Mouse (Mus musculus) kidney, adult 9 months (tissue): Measurements from ENCODE around the gene Ube2u.
A peak's percentile ranks its signal among the peaks of the same experiment; 100 is the strongest.
"Not testable (repeated sequence)": the region's sequence is repeated elsewhere in the genome, so short reads cannot be mapped to it uniquely, and the experiment has no call there.

Source experiments
- DNase-seq: peaks from one replicate; pipeline ENCODE4 v3.0.0; 2022

Gene Ube2u

DNA sequence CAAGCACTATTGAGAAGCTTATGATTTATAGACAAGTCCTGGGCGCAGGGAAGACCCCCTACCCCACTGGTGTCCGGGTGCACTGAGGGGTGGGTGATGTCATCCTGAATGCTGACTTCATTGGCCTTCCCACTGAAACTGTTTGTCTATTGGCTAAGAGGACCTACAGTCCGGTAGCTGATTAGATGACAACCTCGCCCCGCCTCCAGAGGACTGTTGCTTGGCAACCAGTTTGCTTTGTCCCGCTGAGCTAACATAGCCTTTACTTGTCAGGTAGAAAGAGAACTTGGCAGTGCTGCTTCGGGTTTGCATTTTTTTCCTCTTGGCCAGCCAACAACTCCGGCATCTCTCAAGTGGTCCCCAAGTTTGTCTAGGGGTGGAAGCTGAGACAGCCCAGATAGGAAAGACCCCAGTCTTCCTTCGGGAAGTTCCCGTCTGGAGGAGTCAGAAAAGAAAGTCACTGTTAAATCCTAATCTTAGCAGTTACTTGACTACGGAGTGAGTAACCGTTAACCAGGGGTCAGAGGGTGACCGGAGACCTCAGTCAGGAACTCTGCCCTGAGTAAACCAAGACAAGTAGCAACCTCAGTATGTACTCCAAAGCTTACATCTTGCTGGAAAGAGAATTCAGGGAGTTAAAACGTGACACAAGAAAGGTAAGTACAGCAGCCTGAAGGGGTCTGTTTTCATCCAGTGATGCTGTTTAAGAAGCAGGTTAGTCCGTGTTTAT lies at the start of gene Ube2u:
Gene Ube2u (plus strand): TSS at position 258 of the 730 bp plus-strand sequence.
- DNase-seq = peak; percentile 93

DNA sequence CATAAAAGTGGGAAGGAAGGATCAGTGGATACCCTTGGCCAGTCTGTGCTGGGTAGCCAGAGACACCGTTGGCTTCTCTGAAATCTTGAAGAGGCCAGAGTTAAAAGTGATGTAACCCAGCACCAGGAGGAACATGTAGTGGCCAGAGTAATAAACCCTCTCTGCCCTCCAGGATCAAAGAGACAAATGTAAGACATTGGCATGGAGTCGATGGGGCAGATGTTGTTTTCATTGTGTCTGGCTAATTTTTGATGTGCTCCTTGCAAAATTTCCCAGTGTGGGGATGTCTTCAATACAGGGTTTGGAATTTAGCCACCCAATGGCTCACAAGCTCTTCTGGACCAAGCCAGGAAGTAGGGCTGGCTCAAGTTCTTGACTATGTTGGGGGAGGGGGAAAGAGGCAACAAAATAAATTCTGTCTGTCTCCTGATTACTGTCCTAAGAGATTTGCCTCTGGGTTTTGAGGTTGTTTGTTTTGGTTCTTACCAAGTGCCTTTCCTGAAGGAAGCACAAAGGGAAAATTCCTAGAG lies 49.2 kb upstream of the Ube2u start:
- DNase-seq = peak; percentile 18

DNA sequence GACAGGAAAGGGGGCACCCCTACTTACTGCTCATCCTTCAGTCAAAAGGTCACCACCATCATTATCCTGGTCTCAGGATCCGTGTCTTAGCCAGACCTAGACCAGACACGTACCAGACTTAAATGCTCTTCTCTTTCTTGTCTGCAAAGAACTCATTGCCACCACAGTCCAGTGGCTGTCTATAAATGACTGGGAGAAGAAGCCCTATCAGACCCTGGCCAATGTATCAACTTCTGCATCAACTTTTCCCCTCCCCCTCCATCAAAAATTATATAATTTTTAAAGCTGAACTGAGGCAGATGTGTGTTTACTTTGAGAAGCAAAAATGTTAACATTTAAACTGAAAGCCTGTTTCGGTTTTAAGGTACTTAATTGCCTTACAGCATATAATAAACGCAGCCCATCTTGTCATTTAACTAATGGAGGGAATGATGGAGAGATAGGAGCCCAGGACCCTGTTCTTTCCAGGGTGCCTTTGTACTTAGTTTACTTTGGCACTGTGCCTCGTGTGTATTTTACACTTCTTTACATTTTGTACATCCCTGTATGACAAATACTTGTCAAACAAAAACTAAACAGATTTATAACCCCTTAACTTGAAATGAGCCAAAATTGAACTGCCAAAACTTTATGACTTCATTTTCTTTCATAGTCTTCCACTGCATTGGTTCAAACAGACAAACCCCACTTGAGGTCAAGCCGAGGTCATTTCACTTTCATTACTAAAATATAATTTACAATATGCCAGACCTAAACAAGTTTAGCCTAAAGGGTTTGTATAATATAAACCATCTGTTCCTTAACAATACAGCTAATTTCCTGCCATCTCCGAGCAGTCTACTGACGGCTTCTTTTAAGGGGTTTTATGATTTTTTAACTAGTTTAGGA lies 43.1 kb upstream of the Ube2u start:
- DNase-seq = no peak

DNA sequence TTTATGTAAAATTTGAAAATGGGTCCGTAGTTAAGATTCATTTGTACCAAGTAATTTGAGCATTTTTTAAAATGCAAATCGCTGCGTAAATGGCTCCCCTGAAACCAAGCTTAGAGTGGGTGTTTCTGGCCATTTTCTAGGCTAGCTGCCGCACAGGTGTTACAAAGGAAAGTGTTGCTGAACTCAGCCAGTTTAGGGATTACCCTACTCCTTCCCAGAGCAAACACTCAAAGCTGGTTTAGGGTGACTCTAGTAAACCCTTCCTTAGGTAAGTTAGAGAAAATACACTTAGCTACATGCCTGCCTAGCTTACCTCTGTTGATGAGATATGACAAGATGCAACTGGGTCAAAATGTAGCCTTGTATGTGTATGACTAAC lies 42.5 kb upstream of the Ube2u start:
- no peak for DNase-seq

DNA sequence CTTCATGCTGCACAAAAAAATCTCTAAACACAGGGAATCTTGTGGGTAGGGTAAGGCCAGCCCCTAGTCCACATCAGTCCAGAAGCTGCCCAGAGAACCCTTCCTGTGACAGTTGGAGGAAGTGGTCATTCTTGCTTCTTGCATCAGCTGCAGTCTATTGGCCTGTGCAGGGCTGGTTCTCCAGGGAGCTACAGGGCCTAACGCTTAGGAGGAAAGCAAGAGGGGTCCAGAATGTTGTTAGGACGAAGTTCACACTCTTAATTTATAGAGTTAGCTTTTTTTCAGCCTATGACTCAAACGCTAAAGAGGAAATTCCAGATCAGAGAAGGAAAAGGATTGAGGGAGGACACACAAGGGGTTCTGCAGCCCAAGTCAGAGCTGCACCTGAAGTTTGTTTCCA lies 31.8 kb upstream of the Ube2u start:
- DNase-seq = no peak

DNA sequence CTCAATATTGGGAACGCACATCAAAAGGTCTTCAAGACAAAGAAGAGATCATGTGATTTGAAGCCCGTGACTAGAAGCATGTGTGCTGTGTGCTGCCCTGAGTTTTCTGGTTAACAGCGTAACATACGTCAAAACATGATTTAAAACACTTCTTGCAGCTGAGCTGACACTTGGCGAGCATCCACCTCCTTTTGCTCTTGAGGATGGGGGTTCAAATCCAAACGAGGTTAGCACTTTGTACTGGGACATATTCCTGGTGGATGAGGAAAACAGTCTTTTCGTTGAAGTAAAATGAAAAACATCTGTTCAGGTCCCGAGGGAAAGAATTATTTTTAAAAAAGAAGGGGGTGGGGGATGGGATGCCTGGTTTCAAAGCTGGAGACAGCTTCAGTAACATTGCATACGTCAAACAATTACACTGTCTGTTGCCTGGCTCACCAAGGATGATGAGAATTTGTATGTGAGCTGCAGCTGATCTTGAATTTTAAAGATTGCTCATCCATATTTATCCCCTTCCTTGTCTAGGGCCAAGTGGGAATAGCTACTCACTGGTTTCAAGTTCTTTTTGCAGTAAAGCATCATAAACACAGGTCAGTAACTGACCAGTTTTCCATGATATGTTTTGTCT lies 16.0 kb upstream of the Ube2u start:
- DNase-seq = no peak

DNA sequence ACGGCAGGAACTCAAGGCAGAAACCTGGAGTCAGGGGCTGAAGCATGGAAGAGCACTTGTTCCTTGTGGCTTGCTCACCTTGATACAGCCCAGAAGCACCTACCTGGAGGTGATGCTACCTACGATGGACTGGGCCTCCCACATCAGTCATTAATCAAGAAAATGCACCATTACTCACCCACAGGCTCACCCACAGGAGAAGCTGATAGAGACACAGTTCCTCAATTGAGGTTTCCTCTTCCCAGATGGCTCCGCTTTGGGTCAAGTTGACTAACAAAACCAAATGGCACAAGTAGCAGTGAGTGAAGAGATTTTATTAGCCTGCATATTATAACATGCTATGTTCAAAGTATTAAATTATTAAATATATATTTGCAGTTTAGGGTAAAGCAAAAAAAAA lies 9.8 kb downstream of the Ube2u start:
- DNase-seq = no peak

DNA sequence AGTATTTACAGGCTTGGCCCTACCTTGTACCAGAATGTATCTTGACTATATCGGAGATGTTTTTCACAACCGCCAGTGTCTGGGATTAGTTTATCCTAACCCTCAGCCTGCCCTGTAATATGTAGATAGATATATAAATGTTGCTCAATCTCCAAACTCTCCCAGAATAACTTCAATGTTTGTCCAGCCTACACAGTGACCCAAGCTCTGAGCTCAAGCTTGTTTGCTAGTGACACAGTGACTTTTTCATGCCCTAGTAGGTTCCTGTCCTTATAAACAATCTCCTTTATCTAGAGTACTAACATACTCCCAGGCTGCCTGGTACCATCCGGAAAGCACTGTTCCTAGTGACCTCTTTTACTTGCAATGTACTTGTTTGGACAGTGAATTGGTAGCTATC lies 16.5 kb downstream of the Ube2u start:
- DNase-seq = no peak

DNA sequence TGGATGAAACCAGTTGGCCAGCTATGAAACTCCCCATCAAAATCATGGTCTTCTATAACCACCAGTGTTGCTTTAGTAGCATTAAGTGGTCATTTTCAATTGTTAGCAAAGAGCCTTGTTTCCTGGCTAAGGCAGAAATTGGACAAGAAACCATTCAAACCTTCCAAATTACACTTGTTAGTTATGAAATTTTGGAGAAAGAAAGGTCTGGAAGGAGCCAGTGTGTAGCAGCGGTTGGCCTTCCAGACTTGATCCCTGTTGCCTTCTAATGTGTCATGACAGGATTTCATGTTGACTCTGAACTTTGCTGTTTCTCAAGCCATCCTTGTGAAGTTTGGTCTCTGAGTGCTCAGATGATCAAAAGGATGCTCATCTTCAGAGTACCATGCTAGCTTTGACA lies 17.9 kb downstream of the Ube2u start:
- no peak for DNase-seq

DNA sequence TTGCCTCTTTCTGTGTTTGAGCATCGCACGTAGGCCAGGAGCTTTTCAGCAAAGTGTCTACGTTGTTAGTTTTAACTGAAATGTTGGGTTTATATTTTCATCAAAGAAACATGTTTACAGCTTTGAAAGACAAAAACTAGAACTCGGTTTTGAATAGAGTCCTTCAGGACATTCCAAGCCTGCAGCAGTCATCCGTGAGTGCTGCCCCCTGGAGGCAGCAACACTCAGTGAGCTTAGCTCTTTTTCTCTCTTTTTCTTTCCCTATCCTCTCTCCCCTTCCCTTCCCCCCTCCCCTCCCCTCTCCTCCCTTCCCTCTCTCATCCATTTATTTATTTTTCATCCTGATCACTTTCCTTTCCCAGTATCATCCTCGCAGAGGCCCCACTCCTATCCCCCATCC lies 19.5 kb downstream of the Ube2u start:
- peak; percentile 13 for DNase-seq

- DNase-seq = not testable (repeated sequence)
Observed at GRCm38 (mm10) chr4:100499037-100499601, 20.5 kb downstream of the Ube2u start.

- DNase-seq = no peak
Observed at GRCm38 (mm10) chr4:100503337-100503736, 24.7 kb downstream of the Ube2u start.

DNA sequence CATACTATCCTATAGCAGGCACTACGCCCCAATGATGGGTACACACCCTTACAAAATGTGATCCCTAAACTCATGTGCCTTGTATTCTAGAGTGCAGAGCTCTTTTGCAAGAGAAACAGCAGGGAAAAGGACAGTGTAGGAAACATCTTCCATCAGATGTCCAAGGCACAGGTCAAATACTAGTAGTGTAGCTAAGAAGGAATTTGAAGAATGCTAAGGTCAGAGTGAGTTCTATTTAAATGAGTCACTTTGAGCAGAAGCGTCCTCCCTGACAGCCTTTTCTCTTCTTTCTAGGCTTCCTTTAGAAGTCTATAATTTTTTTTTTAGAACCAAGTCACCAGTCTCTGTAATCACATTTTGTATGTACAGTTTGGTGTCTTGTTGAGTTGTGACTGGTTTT lies 39.0 kb downstream of the Ube2u start:
- no peak for DNase-seq

- DNase-seq = no peak
Observed at GRCm38 (mm10) chr4:100522534-100522933, 43.9 kb downstream of the Ube2u start.

DNA sequence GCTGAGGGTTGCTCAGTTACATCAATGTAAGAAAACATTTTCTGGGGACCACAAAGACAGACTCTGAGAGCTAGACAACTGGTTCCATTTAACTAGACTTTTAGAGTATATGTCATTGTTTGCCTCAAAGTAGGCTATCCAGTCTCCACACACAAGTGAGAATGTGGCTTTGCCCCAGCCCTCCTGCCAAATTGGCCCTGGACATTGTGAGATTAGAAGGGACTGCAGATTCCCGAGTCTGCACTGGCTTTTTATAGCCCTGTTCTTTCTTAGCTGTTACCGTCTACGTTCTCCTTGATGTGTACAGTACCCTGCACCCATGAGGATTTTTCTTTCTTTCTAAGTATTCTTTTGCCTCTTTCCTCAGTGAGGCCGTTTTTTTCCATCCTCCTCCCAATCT lies 46.1 kb downstream of the Ube2u start:
- no peak for DNase-seq

DNA sequence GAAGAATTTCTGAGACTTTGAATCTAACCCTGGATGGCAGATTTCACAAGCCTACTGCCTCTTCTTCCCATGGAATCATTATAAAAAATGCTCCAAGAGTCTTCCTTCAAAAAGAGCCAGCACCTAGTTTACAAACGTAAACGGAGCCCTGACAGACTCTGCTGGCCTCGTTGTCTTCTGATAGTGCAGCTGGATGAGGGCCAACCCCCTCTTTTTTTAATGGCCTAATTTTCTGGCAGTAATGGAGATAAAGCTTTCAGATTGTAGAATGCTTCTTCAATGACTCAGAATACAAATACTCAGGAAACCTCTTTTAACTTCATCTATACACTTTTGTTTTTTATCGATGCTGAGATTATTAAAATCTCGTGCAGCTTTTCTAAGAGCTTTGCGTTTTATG lies 47.6 kb downstream of the Ube2u start:
- no peak for DNase-seq

- no peak for DNase-seq
Observed at GRCm38 (mm10) chr4:100527086-100527485, 48.4 kb downstream of the Ube2u start.

DNA sequence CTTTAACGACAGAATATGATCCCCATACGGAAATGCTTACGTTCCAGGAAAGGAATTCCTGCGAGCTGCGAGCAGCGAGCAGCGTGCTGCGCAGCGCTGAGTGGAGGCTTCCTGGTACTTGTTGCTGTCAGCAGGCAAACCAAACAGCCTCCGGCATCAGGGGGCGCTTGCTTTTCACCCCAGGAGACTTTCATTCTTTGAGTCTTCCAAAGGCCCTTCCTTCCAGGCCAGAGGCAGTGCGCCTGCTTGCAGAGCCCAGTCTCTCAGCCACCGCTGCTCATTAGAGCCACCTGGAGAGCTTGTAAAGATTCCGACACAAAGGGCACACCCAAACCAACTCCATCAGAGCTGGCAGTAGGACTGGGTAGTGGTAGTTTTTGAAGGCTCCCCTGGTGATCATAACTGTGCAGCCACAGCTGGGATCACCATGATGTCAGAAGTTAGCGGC lies 48.9 kb downstream of the Ube2u start:
- DNase-seq = no peak

DNA sequence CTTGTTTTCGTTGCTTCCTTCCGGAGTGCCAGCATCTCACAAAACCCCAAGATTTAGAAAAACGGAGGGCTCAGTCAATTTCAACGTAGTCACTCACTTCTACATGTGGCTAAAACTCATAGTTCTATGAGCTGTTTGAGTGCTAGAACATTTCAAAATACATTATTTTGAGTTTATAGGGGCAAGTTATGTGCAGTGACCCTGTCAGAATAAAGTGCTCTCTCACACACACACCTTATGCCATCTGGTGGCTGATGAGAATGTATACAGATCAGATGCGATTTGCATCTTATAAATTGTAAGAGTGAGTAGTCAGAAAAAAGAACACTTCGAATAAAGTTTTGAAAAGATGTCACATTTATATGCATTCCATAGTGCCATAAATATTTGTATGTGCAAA lies 55.0 kb downstream of the Ube2u start:
- DNase-seq = no peak

DNA sequence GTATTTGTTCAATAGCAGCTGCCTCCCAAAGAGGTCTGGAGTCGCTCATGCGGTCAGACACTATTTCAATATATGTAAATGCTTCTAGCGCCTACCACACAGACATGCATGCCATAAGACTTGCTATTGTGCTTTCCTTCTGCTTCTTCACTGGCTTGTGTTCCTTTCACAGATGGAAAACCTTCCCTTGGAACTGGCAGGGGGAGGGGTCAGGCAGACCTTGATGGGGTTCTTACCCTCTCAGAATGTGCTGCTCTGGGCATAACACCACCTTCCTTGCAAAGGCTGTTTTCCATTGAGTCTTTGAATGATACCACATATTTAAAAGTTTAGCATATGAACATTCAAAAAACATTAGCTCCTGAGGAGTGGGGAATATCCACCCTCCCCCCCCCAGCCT lies 56.3 kb downstream of the Ube2u start:
- DNase-seq = no peak

- DNase-seq = peak; percentile 55
Observed at GRCm38 (mm10) chr4:100537898-100538297, 59.2 kb downstream of the Ube2u start.

- peak; percentile 42 for DNase-seq
Observed at GRCm38 (mm10) chr4:100539483-100539882, 60.8 kb downstream of the Ube2u start.

DNA sequence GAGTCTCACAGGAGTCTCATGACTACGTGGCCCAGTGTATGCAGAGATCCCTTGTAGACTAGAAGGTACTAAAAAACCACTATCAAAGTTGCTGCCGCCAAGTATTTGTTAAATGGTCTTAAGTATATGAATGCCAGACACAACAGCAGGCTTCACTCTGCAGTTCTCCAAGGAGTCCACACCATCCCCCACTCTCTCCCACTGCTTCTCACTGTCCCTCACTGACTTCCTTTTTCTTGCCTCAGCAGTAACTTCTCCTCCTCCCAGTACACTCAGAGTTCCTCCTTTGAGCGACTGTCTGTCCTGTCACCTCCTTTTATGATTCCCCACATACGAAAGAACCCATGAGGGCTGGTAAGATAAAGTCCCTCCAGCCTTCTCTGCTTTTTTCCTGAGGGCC lies 69.3 kb downstream of the Ube2u start:
- peak; percentile 9 for DNase-seq
